Mouse (Mus musculus) E14TG2a.4 (cell line): ENCODE measurements around the gene BC049762.

Experiments used
- CTCF ChIP-seq: conservative IDR thresholded peaks from 2 replicates; pipeline ENCODE4 v1.5.1; 2014; ENCODE audit warnings: low read length
- NANOG ChIP-seq: IDR thresholded peaks from 2 replicates; pipeline ENCODE4 v1.6.1; 2014; ENCODE audit warnings: borderline replicate concordance, low read length, mixed read lengths
- POU5F1 ChIP-seq: IDR thresholded peaks from 2 replicates; pipeline ENCODE4 v1.6.1; 2014; ENCODE audit warnings: low read length, borderline replicate concordance

DNA sequence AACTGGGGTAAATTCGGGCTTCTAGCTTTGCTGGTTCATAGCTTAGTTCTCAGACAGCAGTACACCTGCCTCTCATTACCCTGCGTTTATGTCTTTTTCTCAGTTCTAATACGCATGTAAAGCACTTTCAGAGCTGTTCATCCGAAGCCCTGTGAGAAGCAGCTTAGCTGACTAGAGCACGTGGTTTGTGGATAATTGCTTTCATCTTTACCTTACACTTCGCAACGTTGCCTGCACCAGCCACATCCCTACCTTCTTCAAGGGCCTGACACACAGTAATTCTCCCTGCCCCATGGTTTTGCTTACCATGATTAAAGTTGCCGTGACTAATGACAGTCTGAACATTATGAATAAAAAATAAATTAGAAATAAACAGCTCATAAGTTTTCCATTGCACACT lies 49.0 kb upstream of the BC049762 start:
- TF ChIP-seq CTCF, result no peak
- no peak for TF ChIP-seq POU5F1
- no peak for TF ChIP-seq NANOG
